Mouse (Mus musculus): ENCODE measurements at regions not wholly inside any gene's neighbourhood (a gene's known extent, or its start where the extent isn't known, plus 50 kb on each side); places are given as distances from the start of the nearest gene placed in this dataset.

DNA sequence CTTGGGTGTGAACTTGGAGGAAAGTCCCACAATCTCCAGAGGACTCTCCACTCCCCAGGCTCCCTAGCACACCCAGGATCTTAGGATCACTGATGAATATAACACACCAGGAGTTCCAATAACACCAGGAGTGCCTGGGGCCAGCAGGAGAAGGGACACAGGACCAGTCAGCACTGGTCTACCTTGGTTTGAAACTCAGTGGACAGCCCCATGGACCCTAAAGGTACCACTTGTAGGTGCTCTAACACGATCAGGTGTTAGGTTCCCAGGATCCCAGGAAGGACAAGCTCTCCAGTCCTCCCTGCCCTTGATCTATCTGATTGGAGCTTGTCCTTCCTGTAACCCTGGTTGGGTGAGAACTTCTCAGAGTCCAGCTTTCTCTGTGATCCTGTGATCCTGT lies 554.6 kb downstream of the Sema5a start:
- no peak for TF ChIP-seq EP300 (IDR thresholded peaks at IDR 0.05; ENCODE audit: insufficient read depth, low read depth, low read length)
- TF ChIP-seq CTCF (IDR thresholded peaks at IDR 0.05), result no peak
- no peak for TF ChIP-seq POLR2A (IDR thresholded peaks at IDR 0.05; ENCODE audit: insufficient read depth, low read depth, low read length)
